Mouse (Mus musculus) ovary, adult 18-20 months (tissue): ENCODE measurements around the gene Gm13078.

Source experiments
- DNase-seq: peaks from one replicate; pipeline ENCODE4 v3.0.0; 2022; ENCODE audit warnings: low spot score, mixed read lengths

Gm13078 gene

DNA sequence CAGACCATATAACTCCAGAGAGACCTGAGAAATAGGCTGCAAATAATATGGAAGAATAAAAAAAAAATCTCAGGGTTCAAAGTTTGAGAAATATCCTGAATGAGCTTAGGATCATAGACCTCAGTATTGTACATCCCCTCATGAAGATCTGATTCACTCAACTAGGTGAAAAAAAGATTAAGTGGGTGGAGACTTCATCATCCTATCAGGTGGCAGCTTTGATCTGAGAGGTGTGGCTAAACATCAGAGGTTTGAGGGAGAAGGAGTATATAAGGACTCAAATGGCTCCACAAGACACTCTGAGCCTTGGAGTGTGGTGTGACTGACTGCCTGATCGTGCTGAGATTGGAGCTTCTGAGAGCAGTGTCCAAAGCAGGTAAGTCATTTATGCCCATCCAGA is at the start of gene Gm13078:
Gm13078 (plus strand) TSS at position 301 of the 400 bp plus-strand sequence.
- DNase-seq = no peak

DNA sequence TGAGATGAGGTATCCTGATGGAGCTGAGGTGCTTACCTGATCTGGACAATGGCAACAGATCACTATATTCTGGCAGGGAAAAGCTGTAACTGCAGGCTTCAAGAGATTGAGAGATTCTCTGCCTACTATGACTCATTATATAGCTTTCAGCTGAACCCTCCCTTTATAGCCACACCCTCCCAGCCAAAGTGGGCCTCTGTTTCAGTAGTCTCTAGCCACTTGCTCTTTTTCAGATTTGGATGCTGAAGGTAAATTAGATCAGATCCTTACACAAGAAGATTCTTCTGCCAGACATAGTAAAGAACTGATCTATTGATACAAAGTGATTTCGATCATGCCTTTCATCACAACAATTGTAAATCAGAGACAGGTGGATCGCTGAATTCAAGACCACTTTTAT is 16.6 kb upstream of the Gm13078 start, which contains the start of gene Gm13089:
Gm13089 (minus strand) TSS at position 101 of the 400 bp plus-strand sequence.
- no peak for DNase-seq
